Mouse (Mus musculus): ENCODE measurements around the gene Tfpi. TPM values are rescaled to one million over a fixed set of nuclear protein-coding genes. Genes with fewer than 3 reads are reported as not detected.

The Tfpi gene
- polyA plus RNA-seq, 1 experiment from 2014 or later: 76.3 TPM

- Histone ChIP-seq H3K4me3 (ENCODE audit: low read depth, low read length) (no peak overlapping the region), H3K27ac (ENCODE audit: low read depth, low read length) (no peak overlapping the region), H3K27me3 (ENCODE audit: control insufficient read depth, insufficient read depth, low read length) (no peaks in the 10 kb centered on the region), H3K4me2 (no peak overlapping the region), H3K4me1 (ENCODE audit: control insufficient read depth, insufficient read depth, low read length) (no peaks in the 10 kb centered on the region), H3K9me3 (replicated peaks; ENCODE audit: control insufficient read depth, low read length) (no peaks in the 10 kb centered on the region), H3K9ac (ENCODE audit: low read depth, low read length) (no peak overlapping the region), H3K36me3 (ENCODE audit: control insufficient read depth, insufficient read depth, low read length) (no peaks in the 10 kb centered on the region)
- ATAC-seq (replicated peaks; ENCODE audit: insufficient number of reproducible peaks, low FRiP score, low TSS enrichment): no peak
- WGBS (ENCODE audit: insufficient replicate concordance): 48% methylated on average over 9 of the region's 9 CpGs
Measured at GRCm38 (mm10) chr2:84487705-84488291, 11.2 kb upstream of the Tfpi start.

GRCm38 (mm10) chr2:84481863-84482262, 5.3 kb upstream of the Tfpi start:
- peak overlapping the region; percentile 46 for H3K4me2 ChIP-seq
- 39% methylated on average over 7 of the region's 7 CpGs for WGBS (ENCODE audit: insufficient replicate concordance)
- H3K9ac ChIP-seq (ENCODE audit: low read depth, low read length): no peak overlapping the region
- no peaks in the 10 kb centered on the region for H3K36me3 ChIP-seq (ENCODE audit: control insufficient read depth, insufficient read depth, low read length)
- no peaks in the 10 kb centered on the region for H3K9me3 ChIP-seq (replicated peaks; ENCODE audit: control insufficient read depth, low read length)
- H3K4me1 ChIP-seq (ENCODE audit: control insufficient read depth, insufficient read depth, low read length): peaks cover 6% of the 10 kb centered on the region; the same call in 1 of the 2 replicates
- H3K27me3 ChIP-seq (ENCODE audit: control insufficient read depth, insufficient read depth, low read length): no peaks in the 10 kb centered on the region
- no peak overlapping the region for H3K4me3 ChIP-seq (ENCODE audit: low read depth, low read length)
- ATAC-seq (replicated peaks; ENCODE audit: insufficient number of reproducible peaks, low FRiP score, low TSS enrichment): no peak
- H3K27ac ChIP-seq (ENCODE audit: low read depth, low read length): no peak overlapping the region

- H3K4me2 ChIP-seq: peak overlapping the region; percentile 45
- H3K27ac ChIP-seq (ENCODE audit: low read depth, low read length): no peak overlapping the region
- no peaks in the 10 kb centered on the region for H3K27me3 ChIP-seq (ENCODE audit: control insufficient read depth, insufficient read depth, low read length)
- H3K36me3 ChIP-seq (ENCODE audit: control insufficient read depth, insufficient read depth, low read length): no peaks in the 10 kb centered on the region
- H3K9me3 ChIP-seq (replicated peaks; ENCODE audit: control insufficient read depth, low read length): no peaks in the 10 kb centered on the region
- peaks cover 20% of the 10 kb centered on the region for H3K4me1 ChIP-seq (ENCODE audit: control insufficient read depth, insufficient read depth, low read length)
- ATAC-seq (replicated peaks; ENCODE audit: insufficient number of reproducible peaks, low FRiP score, low TSS enrichment): no peak
- no peak overlapping the region for H3K4me3 ChIP-seq (ENCODE audit: low read depth, low read length)
- 12% methylated on average over 3 of the region's 3 CpGs for WGBS (ENCODE audit: insufficient replicate concordance)
- no peak overlapping the region for H3K9ac ChIP-seq (ENCODE audit: low read depth, low read length)
Measured at GRCm38 (mm10) chr2:84479036-84479435, 2.5 kb upstream of the Tfpi start.

GRCm38 (mm10) chr2:84477759-84478158, 1.2 kb upstream of the Tfpi start:
- Histone ChIP-seq H3K9ac (ENCODE audit: low read depth, low read length) (no peak overlapping the region), H3K4me3 (ENCODE audit: low read depth, low read length) (no peak overlapping the region), H3K9me3 (replicated peaks; ENCODE audit: control insufficient read depth, low read length) (no peaks in the 10 kb centered on the region), H3K27me3 (ENCODE audit: control insufficient read depth, insufficient read depth, low read length) (no peaks in the 10 kb centered on the region), H3K4me1 (ENCODE audit: control insufficient read depth, insufficient read depth, low read length) (peaks cover 27% of the 10 kb centered on the region), H3K4me2 (no peak overlapping the region), H3K27ac (ENCODE audit: low read depth, low read length) (no peak overlapping the region), H3K36me3 (ENCODE audit: control insufficient read depth, insufficient read depth, low read length) (0 out of 2 replicates have a peak, but pooled peaks cover 4% of the 10 kb centered on the region)
- WGBS (ENCODE audit: insufficient replicate concordance): 92% methylated on average over 6 of the region's 6 CpGs
- ATAC-seq (replicated peaks; ENCODE audit: insufficient number of reproducible peaks, low FRiP score, low TSS enrichment): no peak

- H3K27me3 ChIP-seq (ENCODE audit: control insufficient read depth, insufficient read depth, low read length): no peaks in the 10 kb centered on the region
- 15% methylated on average over 3 of the region's 3 CpGs for WGBS (ENCODE audit: insufficient replicate concordance)
- peak overlapping the region; percentile 68 for H3K4me2 ChIP-seq
- 0 out of 2 replicates have a peak, but pooled peaks cover 4% of the 10 kb centered on the region for H3K36me3 ChIP-seq (ENCODE audit: control insufficient read depth, insufficient read depth, low read length)
- peak; percentile 35; the same call in 1 of the 2 replicates for ATAC-seq (replicated peaks; ENCODE audit: insufficient number of reproducible peaks, low FRiP score, low TSS enrichment)
- H3K4me1 ChIP-seq (ENCODE audit: control insufficient read depth, insufficient read depth, low read length): peaks cover 27% of the 10 kb centered on the region
- peak overlapping the region; percentile 98 for H3K27ac ChIP-seq (ENCODE audit: low read depth, low read length)
- peak overlapping the region; percentile 76 for H3K9ac ChIP-seq (ENCODE audit: low read depth, low read length)
- peak overlapping the region; percentile 42 for H3K4me3 ChIP-seq (ENCODE audit: low read depth, low read length)
- no peaks in the 10 kb centered on the region for H3K9me3 ChIP-seq (replicated peaks; ENCODE audit: control insufficient read depth, low read length)
Measured at GRCm38 (mm10) chr2:84476131-84476530, 444 bp downstream of the Tfpi start.

- no peaks in the 10 kb centered on the region for H3K9me3 ChIP-seq (replicated peaks; ENCODE audit: control insufficient read depth, low read length)
- H3K27me3 ChIP-seq (ENCODE audit: control insufficient read depth, insufficient read depth, low read length): no peaks in the 10 kb centered on the region
- H3K4me1 ChIP-seq (ENCODE audit: control insufficient read depth, insufficient read depth, low read length): peaks cover 27% of the 10 kb centered on the region
- WGBS (ENCODE audit: insufficient replicate concordance): 10% methylated on average over 1 of the region's 1 CpGs
- H3K9ac ChIP-seq (ENCODE audit: low read depth, low read length): peak overlapping the region; percentile 76
- ATAC-seq (replicated peaks; ENCODE audit: insufficient number of reproducible peaks, low FRiP score, low TSS enrichment): no peak
- H3K36me3 ChIP-seq (ENCODE audit: control insufficient read depth, insufficient read depth, low read length): 0 out of 2 replicates have a peak, but pooled peaks cover 4% of the 10 kb centered on the region
- H3K4me3 ChIP-seq (ENCODE audit: low read depth, low read length): peak overlapping the region; percentile 42
- peak overlapping the region; percentile 98 for H3K27ac ChIP-seq (ENCODE audit: low read depth, low read length)
- peak overlapping the region; percentile 68 for H3K4me2 ChIP-seq
Measured at GRCm38 (mm10) chr2:84475601-84476000, 974 bp downstream of the Tfpi start.

GRCm38 (mm10) chr2:84474651-84475050, 1.9 kb downstream of the Tfpi start:
- 3% methylated on average over 6 of the region's 6 CpGs for WGBS (ENCODE audit: insufficient replicate concordance)
- Histone ChIP-seq H3K4me1 (ENCODE audit: control insufficient read depth, insufficient read depth, low read length) (peaks cover 27% of the 10 kb centered on the region), H3K4me2 (peak overlapping the region; percentile 68), H3K4me3 (ENCODE audit: low read depth, low read length) (no peak overlapping the region), H3K9ac (ENCODE audit: low read depth, low read length) (peak overlapping the region; percentile 59), H3K27ac (ENCODE audit: low read depth, low read length) (peak overlapping the region; percentile 98), H3K9me3 (replicated peaks; ENCODE audit: control insufficient read depth, low read length) (no peaks in the 10 kb centered on the region), H3K27me3 (ENCODE audit: control insufficient read depth, insufficient read depth, low read length) (no peaks in the 10 kb centered on the region), H3K36me3 (ENCODE audit: control insufficient read depth, insufficient read depth, low read length) (0 out of 2 replicates have a peak, but pooled peaks cover 4% of the 10 kb centered on the region)
- ATAC-seq (replicated peaks; ENCODE audit: insufficient number of reproducible peaks, low FRiP score, low TSS enrichment): 0 out of 2 replicates have a peak, but pooled peaks have one; percentile 38

- WGBS (ENCODE audit: insufficient replicate concordance): 42% methylated on average over 14 of the region's 14 CpGs
- H3K9me3 ChIP-seq (replicated peaks; ENCODE audit: control insufficient read depth, low read length): peaks cover 2% of the 10 kb centered on the region; the same call in 1 of the 2 replicates
- no peaks in the 10 kb centered on the region for H3K27me3 ChIP-seq (ENCODE audit: control insufficient read depth, insufficient read depth, low read length)
- peaks cover 27% of the 10 kb centered on the region for H3K4me1 ChIP-seq (ENCODE audit: control insufficient read depth, insufficient read depth, low read length)
- no peak overlapping the region for H3K4me3 ChIP-seq (ENCODE audit: low read depth, low read length)
- peak overlapping the region; percentile 98 for H3K27ac ChIP-seq (ENCODE audit: low read depth, low read length)
- H3K36me3 ChIP-seq (ENCODE audit: control insufficient read depth, insufficient read depth, low read length): 0 out of 2 replicates have a peak, but pooled peaks cover 4% of the 10 kb centered on the region
- ATAC-seq (replicated peaks; ENCODE audit: insufficient number of reproducible peaks, low FRiP score, low TSS enrichment): no peak
- peak overlapping the region; percentile 59 for H3K9ac ChIP-seq (ENCODE audit: low read depth, low read length)
- peak overlapping the region; percentile 68 for H3K4me2 ChIP-seq
Measured at GRCm38 (mm10) chr2:84473941-84474530, 2.5 kb downstream of the Tfpi start.

Data from heart, embryonic 11.5 days (tissue).